Mouse (Mus musculus) layer of hippocampus, postnatal 25 days (tissue): ENCODE measurements at regions not wholly inside any gene's neighbourhood (a gene's known extent, or its start where the extent isn't known, plus 50 kb on each side); places are given as distances from the start of the nearest gene placed in this dataset.
"Not testable (repeated sequence)": the region's sequence is repeated elsewhere in the genome, so short reads cannot be mapped to it uniquely, and the experiment has no call there.

Source experiments
- DNase-seq, 2 experiments: peaks; one replicate each; pipeline ENCODE4 v3.0.0; 2022; ENCODE audit warnings: mixed read lengths in 2 of 2, low spot score in 1 of 2; ENCODE audit errors: extremely low spot score in 1 of 2

- DNase-seq = no peak
These were observed 244.7 kb downstream of the Slco6d1 start for GRCm38 (mm10) chr1:98665584-98665983.

GRCm38 (mm10) chr1:98667426-98667825, 246.5 kb downstream of the Slco6d1 start:
- DNase-seq = not testable (repeated sequence)

GRCm38 (mm10) chr1:98667887-98668286, 247.0 kb downstream of the Slco6d1 start:
- DNase-seq = no peak

- DNase-seq = no peak
These were observed 247.7 kb downstream of the Slco6d1 start for GRCm38 (mm10) chr1:98668595-98668994.

GRCm38 (mm10) chr1:98678686-98679085, 257.8 kb downstream of the Slco6d1 start:
- peak in 1 of 2 experiments; percentile 2 for DNase-seq

- DNase-seq = no peak
These were observed 292.9 kb downstream of the Slco6d1 start for GRCm38 (mm10) chr1:98713809-98714208.

GRCm38 (mm10) chr1:98714307-98714706, 293.4 kb downstream of the Slco6d1 start:
- DNase-seq = no peak

GRCm38 (mm10) chr1:98720595-98720994, 299.7 kb downstream of the Slco6d1 start:
- no peak for DNase-seq

- DNase-seq = no peak
These were observed 306.6 kb downstream of the Slco6d1 start for GRCm38 (mm10) chr1:98727354-98728015.

- DNase-seq = peak in 1 of 2 experiments; percentile 31
These were observed 328.0 kb downstream of the Slco6d1 start for GRCm38 (mm10) chr1:98748886-98749285.

- no peak for DNase-seq
These were observed 367.6 kb downstream of the Slco6d1 start for GRCm38 (mm10) chr1:98788528-98788927.

- no peak for DNase-seq
These were observed 372.4 kb downstream of the Slco6d1 start for GRCm38 (mm10) chr1:98793320-98793719.

GRCm38 (mm10) chr1:98812543-98812942, 391.6 kb downstream of the Slco6d1 start:
- DNase-seq = no peak

GRCm38 (mm10) chr1:98813990-98814389, 393.1 kb downstream of the Slco6d1 start:
- DNase-seq = no peak

- no peak for DNase-seq
These were observed 397.2 kb downstream of the Slco6d1 start for GRCm38 (mm10) chr1:98818076-98818475.

- DNase-seq = no peak
These were observed 439.3 kb downstream of the Slco6d1 start for GRCm38 (mm10) chr1:98860236-98860635.

GRCm38 (mm10) chr1:98906260-98906659, 485.3 kb downstream of the Slco6d1 start:
- DNase-seq = no peak

- DNase-seq = no peak
These were observed 502.1 kb downstream of the Slco6d1 start for GRCm38 (mm10) chr1:98923043-98923442.

- no peak for DNase-seq
These were observed 504.0 kb downstream of the Slco6d1 start for GRCm38 (mm10) chr1:98924933-98925332.

GRCm38 (mm10) chr1:98930926-98931325, 510.0 kb downstream of the Slco6d1 start:
- DNase-seq = no peak

- DNase-seq = no peak
These were observed 511.3 kb downstream of the Slco6d1 start for GRCm38 (mm10) chr1:98932239-98932638.

GRCm38 (mm10) chr1:98977686-98978085, 556.8 kb downstream of the Slco6d1 start:
- no peak for DNase-seq
